Comparison of ENCODE assay signal across 9 mouse cellular contexts in the genomic region with DNA sequence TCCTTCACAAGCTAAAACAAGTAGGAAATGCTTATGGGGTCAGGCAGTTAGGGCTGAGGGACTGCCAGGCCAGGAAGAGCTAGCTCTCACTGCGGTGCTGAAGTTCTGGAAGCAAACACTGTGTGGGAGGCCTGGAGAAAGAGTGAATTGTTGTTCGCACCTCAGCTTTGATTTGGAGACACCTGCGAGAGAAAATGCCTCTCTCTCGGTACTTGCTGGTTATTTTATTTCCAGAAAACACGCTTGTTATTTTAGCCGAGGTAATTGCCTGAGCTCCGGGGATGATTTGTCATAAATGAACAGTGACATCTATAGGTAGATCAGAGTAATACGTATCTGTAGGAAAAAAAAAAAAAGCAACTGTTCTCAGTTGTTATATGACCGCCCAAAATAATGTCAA.
DNase-seq lines count a peak whose midpoint lies in the region; ATAC-seq lines count a peak whose summit lies in the region.
"Had no signal": no experiment of that assay in that cellular context is flagged by ENCODE, and none has a peak within 500 bp of the region (broad histone marks: within the 10 kb centered on the region; RNA-seq: fewer than 3 reads in every experiment).

No protein-coding gene starts in this region.

- 5% methylated on average over 9 of the region's 9 CpGs for WGBS in kidney, embryonic 14.5 days
- 7% methylated on average over 9 of the region's 9 CpGs for WGBS in embryonic facial prominence, embryonic 11.5 days
- WGBS in neural tube, embryonic 15.5 days: 8% methylated on average over 9 of the region's 9 CpGs

- H3K36me3 ChIP-seq in kidney, embryonic 14.5 days (ENCODE audit: control insufficient read depth, insufficient read depth, low read length): no peaks in the 10 kb centered on the region
- H3K36me3 ChIP-seq in embryonic facial prominence, embryonic 11.5 days (replicated peaks; ENCODE audit: control insufficient read depth, insufficient read depth, low read depth, low read length): no peaks in the 10 kb centered on the region
- no peaks in the 10 kb centered on the region for H3K36me3 ChIP-seq in neural tube, embryonic 15.5 days

- H3K9me3 ChIP-seq in kidney, embryonic 14.5 days (ENCODE audit: control insufficient read depth, low read length): no peaks in the 10 kb centered on the region
- H3K9me3 ChIP-seq in embryonic facial prominence, embryonic 11.5 days (replicated peaks; ENCODE audit: control insufficient read depth, low read length): no peaks in the 10 kb centered on the region
- no peaks in the 10 kb centered on the region for H3K9me3 ChIP-seq in neural tube, embryonic 15.5 days (replicated peaks)

- ATAC-seq in kidney, embryonic 14.5 days (ENCODE audit: low FRiP score, low TSS enrichment): no peak
- ATAC-seq in embryonic facial prominence, embryonic 11.5 days (replicated peaks; ENCODE audit: insufficient number of reproducible peaks, low FRiP score, low TSS enrichment, low read depth): no peak
- ATAC-seq in neural tube, embryonic 15.5 days (ENCODE audit: low FRiP score): no peak

- H3K27me3 ChIP-seq in kidney, embryonic 14.5 days (ENCODE audit: control insufficient read depth, insufficient read depth, low read length): no peaks in the 10 kb centered on the region
- H3K27me3 ChIP-seq in embryonic facial prominence, embryonic 11.5 days (ENCODE audit: control insufficient read depth, insufficient read depth, low read length): no peaks in the 10 kb centered on the region
- no peaks in the 10 kb centered on the region for H3K27me3 ChIP-seq in neural tube, embryonic 15.5 days (replicated peaks)

- peaks cover 12% of the 10 kb centered on the region; the same call in 1 of the 2 replicates for H3K4me1 ChIP-seq in kidney, embryonic 14.5 days (ENCODE audit: control insufficient read depth, insufficient read depth, low read length)
- no peaks in the 10 kb centered on the region for H3K4me1 ChIP-seq in embryonic facial prominence, embryonic 11.5 days (ENCODE audit: control insufficient read depth, insufficient read depth, low read length)
- peaks cover 20% of the 10 kb centered on the region for H3K4me1 ChIP-seq in neural tube, embryonic 15.5 days

- H3K4me3 ChIP-seq in kidney, embryonic 14.5 days (ENCODE audit: low read length): no peak overlapping the region
- H3K4me3 ChIP-seq in embryonic facial prominence, embryonic 11.5 days (ENCODE audit: low read depth, low read length): no peak overlapping the region
- H3K4me3 ChIP-seq in neural tube, embryonic 15.5 days (replicated peaks): no peak overlapping the region

- H3K4me2 ChIP-seq in kidney, embryonic 14.5 days (replicated peaks; ENCODE audit: low read depth, low read length): peak overlapping the region; percentile 34; the same call in 1 of the 2 replicates
- no peak overlapping the region for H3K4me2 ChIP-seq in embryonic facial prominence, embryonic 11.5 days (ENCODE audit: low read depth, low read length)
- H3K4me2 ChIP-seq in neural tube, embryonic 15.5 days: peak overlapping the region; percentile 42

- no peak overlapping the region for H3K9ac ChIP-seq in kidney, embryonic 14.5 days (ENCODE audit: low read depth, low read length)
- H3K9ac ChIP-seq in embryonic facial prominence, embryonic 11.5 days (replicated peaks; ENCODE audit: low read length): no peak overlapping the region
- no peak overlapping the region for H3K9ac ChIP-seq in neural tube, embryonic 15.5 days (replicated peaks)
- H3K9ac ChIP-seq: liver, embryonic 14.5 days had no signal

- H3K27ac ChIP-seq in kidney, embryonic 14.5 days (ENCODE audit: low read depth, low read length): no peak overlapping the region
- no peak overlapping the region for H3K27ac ChIP-seq in embryonic facial prominence, embryonic 11.5 days (replicated peaks; ENCODE audit: low read depth, low read length)
- peak overlapping the region; percentile 68 for H3K27ac ChIP-seq in neural tube, embryonic 15.5 days (replicated peaks)
- H3K27ac ChIP-seq: liver, embryonic 14.5 days had no signal

- no peak for DNase-seq in kidney, adult 11 months
- DNase-seq in Muller cell, postnatal 12 days (ENCODE audit: inconsistent ontology term): peak; percentile 54
- peak; percentile 64 for DNase-seq in embryonic facial prominence, embryonic 11.5 days (ENCODE audit: low spot score)
- DNase-seq in induced T-regulatory cell, adult 2 months (ENCODE audit: low read depth): peak; percentile 13
- DNase-seq in thymus, postnatal 36 days: no peak
- no peak for DNase-seq in B cell, adult 2 months

Comparison
In these comparisons a context has a peak if more than half of its experiments do, and no peak if none do; other contexts are left out.
1. DNase-seq: peak in Muller cell, postnatal 12 days (single experiment), embryonic facial prominence, embryonic 11.5 days (single experiment) and induced T-regulatory cell, adult 2 months (single experiment); none in kidney, adult 11 months (single experiment), thymus, postnatal 36 days (0 of 2) and B cell, adult 2 months (0 of 2).